Mouse (Mus musculus) C2C12 (cell line): ENCODE data around the gene Rapsn.

Experiments used
- CEBPB ChIP-seq: IDR thresholded peaks from one replicate; pipeline ENCODE4 v1.6.1; 2011; ENCODE audit warnings: low read depth, mild to moderate bottlenecking, control low read depth, moderate library complexity
- CTCF ChIP-seq: IDR thresholded peaks from one replicate; pipeline ENCODE4 v1.5.1; 2011; ENCODE audit not compliant: control insufficient read depth, insufficient read depth, insufficient read length
- FOSL1 ChIP-seq: IDR thresholded peaks from one replicate; pipeline ENCODE4 v1.8.0; 2011; ENCODE audit warnings: mild to moderate bottlenecking, low read length; ENCODE audit not compliant: poor library complexity, insufficient read depth, severe bottlenecking
- MAX ChIP-seq: IDR thresholded peaks from one replicate; pipeline ENCODE4 v1.6.1; 2011; ENCODE audit warnings: mild to moderate bottlenecking, control low read depth
- MYOD1 ChIP-seq: IDR thresholded peaks from one replicate; pipeline ENCODE4 v1.6.1; 2011; ENCODE audit warnings: low read depth; ENCODE audit not compliant: control insufficient read depth, insufficient read length
- MYOG ChIP-seq: IDR thresholded peaks from one replicate; pipeline ENCODE4 v1.6.1; 2011; ENCODE audit not compliant: control insufficient read depth, insufficient read length; ENCODE audit errors: extremely low read depth
- USF1 ChIP-seq: IDR thresholded peaks from one replicate; pipeline ENCODE4 v1.6.1; 2011; ENCODE audit warnings: low read depth, mild to moderate bottlenecking, control low read depth, moderate library complexity

DNA sequence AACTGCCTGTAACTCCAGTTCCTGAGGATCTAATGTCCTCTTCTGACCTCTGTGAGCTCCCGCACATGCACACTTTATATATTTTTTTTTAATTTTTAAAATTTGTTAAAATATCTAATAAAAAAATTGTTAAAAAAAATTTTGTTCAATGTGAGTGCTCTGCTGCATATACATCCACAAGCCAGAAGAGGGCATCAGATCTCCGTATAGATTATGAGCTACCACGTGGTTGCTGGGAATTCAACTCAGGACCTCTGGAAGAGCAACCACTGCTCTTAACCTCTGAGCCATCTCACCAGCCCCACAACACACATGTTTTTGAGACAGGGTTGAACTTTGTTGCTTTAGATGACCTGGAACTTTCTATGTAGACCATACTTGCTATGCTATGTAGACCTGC, 2.4 kb upstream of the Rapsn start:
- TF ChIP-seq CTCF (no peak), USF1 (peak; percentile 73), MAX (peak; percentile 87), CEBPB (no peak), MYOD1 (no peak), MYOG (no peak), FOSL1 (no peak)
